Mouse (Mus musculus): ENCODE data around the gene Irgc1.
"Not testable (repeated sequence)": the region's sequence is repeated elsewhere in the genome, so short reads cannot be mapped to it uniquely, and the experiment has no call there.

Gene Irgc1

GRCm38 (mm10) chr7:24451855-24452311, at the start of gene Irgc1:
Gene Irgc1 (minus strand): TSS chr7:24452297.
- DNase-seq (ENCODE audit: low spot score), result no peak

- DNase-seq (ENCODE audit: low spot score), result no peak
Observed at GRCm38 (mm10) chr7:24501492-24501891, 49.4 kb upstream of the Irgc1 start.

DNA sequence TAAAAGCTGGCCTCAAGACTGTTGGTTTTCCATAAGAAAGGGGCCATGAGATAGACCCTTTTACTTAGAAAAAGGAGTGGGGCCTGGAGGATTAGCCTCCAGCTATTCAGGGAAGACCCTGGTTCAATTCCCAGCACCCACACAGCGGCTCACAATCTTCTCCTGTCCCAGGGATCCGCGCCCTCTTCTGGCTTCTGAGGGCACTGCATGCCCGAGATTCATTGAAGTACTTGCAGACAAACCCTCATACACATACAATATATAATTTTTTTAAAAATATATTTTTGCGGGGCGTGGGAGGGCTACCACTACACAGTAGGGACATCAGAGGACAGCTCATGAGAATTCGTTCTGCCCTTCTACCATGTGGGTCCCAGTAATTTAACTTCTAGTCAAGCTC, 48.8 kb upstream of the Irgc1 start:
- DNase-seq (ENCODE audit: low spot score), result no peak

GRCm38 (mm10) chr7:24499856-24500577, 47.9 kb upstream of the Irgc1 start:
- DNase-seq (ENCODE audit: low spot score), result no peak

GRCm38 (mm10) chr7:24488303-24488702, 36.2 kb upstream of the Irgc1 start:
- no peak for DNase-seq (ENCODE audit: low spot score)

- no peak for DNase-seq (ENCODE audit: low spot score)
Observed at GRCm38 (mm10) chr7:24487403-24487802, 35.3 kb upstream of the Irgc1 start.

GRCm38 (mm10) chr7:24486654-24487130, 34.6 kb upstream of the Irgc1 start:
- no peak for DNase-seq (ENCODE audit: low spot score)

- DNase-seq (ENCODE audit: low spot score), result no peak
Observed at GRCm38 (mm10) chr7:24485481-24485880, 33.4 kb upstream of the Irgc1 start.

DNA sequence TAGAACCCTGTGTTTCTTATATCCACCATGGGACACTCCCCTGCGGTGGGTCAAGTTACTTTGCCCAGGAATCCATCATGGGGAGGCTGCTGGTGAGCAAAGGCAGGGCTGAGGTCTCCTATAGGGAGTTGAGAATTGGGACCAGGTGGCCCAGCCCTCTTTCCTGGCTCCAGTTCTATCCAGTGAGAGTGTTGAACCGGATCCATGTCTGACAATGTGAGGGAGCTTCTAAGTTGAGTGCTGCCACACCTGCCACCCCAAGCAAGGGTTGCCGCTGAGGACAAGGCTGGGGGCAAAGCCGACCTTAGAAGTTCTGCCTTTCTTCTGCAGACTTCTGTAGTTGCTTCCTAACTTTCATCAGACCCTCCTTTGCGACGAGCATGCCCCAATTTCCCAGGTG, 31.2 kb upstream of the Irgc1 start:
- DNase-seq (ENCODE audit: low spot score), result not testable (repeated sequence)

DNA sequence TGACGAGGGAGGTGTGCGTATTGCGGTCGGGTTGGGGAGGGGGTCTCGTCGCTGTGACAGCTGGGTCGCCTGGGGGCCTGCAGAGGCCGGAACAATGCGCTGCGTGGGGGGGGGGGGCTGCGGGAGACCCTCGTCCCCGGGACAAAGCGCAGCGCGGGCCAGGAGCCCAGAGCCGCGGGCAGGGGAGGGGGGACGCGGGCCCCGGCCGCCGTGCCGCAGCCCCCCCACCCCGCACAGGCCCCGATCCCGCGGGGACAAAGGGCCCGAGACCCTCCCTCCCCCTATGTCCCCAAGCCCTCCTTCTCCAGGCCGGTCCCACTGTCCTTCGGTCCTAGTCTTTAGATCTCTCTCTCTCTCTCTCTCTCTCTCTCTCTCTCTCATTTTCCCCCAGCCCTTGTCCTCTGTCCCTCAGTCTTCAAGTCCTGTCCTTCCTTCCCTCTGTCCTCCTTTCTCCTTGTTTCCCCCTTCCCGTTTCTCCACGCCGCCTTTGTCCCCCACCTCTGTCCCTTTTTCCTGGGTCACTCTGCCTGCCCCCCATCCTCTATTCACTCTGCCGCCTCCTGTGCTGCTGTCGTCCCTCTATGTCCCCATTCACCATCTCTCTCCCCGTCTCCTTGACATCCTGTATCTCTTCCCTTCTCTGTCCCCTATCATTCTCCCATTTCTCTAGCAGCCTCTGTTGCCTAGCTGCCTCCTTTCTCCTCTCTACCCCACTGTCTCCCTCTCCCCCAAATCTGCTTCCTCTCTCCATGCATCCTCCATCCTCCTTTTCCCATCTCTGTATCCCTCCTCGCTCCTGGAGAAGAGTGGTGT, 30.3 kb upstream of the Irgc1 start:
- DNase-seq (ENCODE audit: low spot score), result no peak

- no peak for DNase-seq (ENCODE audit: low spot score)
Observed at GRCm38 (mm10) chr7:24481474-24482207, 29.5 kb upstream of the Irgc1 start, which contains the start of gene Cadm4. Gene Cadm4 (plus strand): TSS chr7:24482023.

DNA sequence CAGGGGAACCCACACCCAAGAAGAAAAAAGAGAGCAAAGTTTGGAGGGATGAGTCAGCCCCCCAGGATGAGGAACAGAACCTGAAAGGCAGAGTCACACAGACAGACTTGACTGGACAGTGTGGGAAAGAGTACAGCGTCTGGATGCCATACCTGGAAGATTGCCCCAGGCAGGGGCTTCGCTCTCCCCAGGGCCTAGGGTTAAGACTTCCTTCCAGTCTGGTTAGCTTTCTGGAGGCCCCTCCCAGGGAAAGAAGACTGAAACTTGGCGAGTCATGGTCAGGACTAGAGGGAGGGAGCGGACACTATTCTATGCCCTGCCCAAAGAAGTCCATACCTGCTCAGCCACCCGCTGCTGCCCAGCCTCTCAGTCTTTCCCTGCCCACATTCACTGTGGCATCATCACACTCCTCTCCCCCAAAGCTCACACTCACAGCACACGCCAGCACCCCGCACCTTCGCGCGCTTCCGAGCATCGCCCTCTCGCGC, 28.9 kb upstream of the Irgc1 start:
- no peak for DNase-seq (ENCODE audit: low spot score)

GRCm38 (mm10) chr7:24480121-24480941, 28.2 kb upstream of the Irgc1 start:
- DNase-seq (ENCODE audit: low spot score), result no peak

DNA sequence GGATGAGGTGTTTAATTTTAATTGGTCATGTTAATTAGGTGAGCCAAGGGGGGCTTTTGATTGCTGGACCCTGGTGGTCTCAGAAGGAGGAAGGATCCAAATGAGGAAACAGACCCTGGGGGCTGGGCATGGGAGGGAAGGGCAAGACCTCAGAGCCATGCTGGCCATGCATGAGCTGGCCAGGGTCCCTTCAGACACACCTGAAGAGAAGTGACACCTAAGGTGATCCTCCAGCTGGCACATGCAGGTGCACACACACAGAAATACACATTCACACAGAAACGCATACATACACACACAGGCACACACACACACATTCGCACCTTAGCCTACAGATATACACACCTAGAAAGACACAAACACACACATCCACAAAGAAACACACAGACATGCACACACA, 27.6 kb upstream of the Irgc1 start:
- no peak for DNase-seq (ENCODE audit: low spot score)

GRCm38 (mm10) chr7:24478911-24479310, 26.8 kb upstream of the Irgc1 start:
- no peak for DNase-seq (ENCODE audit: low spot score)

GRCm38 (mm10) chr7:24476856-24477255, 24.8 kb upstream of the Irgc1 start:
- DNase-seq (ENCODE audit: low spot score), result no peak

GRCm38 (mm10) chr7:24476338-24476737, 24.2 kb upstream of the Irgc1 start:
- DNase-seq (ENCODE audit: low spot score), result no peak

DNA sequence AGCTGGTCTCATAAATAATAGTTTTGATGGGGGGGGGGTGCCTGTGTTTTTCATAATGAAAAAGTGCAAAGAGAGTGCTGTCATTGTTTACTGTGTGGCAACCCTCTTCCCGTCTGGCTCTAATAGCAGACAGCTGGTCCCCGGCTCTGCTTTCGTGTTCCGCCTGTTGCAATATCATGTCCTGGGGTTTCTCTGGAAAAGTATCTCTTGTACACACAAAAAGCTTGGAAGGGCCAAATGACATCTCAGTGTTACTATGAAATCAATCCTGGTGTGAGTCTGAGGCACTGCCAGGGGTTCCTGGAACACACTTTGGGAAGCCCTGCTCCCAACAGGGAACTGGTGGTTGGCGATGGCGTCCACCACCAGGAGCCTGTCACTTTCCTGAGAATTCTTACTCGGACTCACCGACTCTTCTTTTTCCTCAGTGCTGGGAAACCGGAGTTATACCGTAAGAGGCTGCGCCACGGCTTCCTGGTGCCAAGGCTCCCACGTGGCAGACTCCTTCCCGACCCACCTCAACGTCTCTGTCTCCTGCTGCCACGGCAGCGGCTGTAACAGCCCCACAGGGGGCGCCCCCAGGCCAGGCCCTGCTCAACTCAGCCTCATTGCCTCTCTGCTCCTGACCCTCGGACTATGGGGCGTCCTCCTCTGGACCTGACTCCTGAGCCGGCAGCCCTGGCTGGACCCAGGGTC, 22.9 kb upstream of the Irgc1 start:
- DNase-seq (ENCODE audit: low spot score), result peak; percentile 58

GRCm38 (mm10) chr7:24473913-24474529, 21.9 kb upstream of the Irgc1 start:
- DNase-seq (ENCODE audit: low spot score), result peak; percentile 65

DNA sequence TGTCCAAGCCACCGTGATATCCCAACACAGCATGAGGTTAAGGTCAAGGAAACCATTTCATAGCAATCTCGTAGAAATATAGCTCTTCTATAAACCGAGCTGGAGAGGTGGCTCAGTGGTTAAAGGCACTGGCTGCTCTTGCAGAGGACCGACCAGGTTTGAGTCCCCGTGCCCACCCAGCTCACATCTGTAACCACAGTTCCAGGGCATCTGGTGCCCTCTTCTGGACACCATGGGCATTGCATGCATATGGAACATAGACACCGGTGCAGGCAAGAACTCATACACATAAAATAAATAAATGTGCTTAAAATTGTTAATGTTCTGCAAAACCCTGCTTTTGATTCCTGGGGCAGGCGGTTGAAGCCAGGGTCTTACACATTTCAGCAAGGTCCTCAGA, 20.8 kb upstream of the Irgc1 start:
- no peak for DNase-seq (ENCODE audit: low spot score)
